Mouse (Mus musculus) brain, embryonic 14.5 days (tissue): ENCODE data around the gene Ptgs1.

Experiments used
- CTCF ChIP-seq: fragments of 200-500 bp; IDR thresholded peaks from 2 replicates; pipeline ENCODE4 v1.5.1; 2012; ENCODE audit warnings: inconsistent platforms, mild to moderate bottlenecking, moderate library complexity, borderline replicate concordance; ENCODE audit not compliant: insufficient read depth, insufficient read length; ENCODE audit errors: extremely low read depth
- POLR2A ChIP-seq: fragments of 200-500 bp; IDR thresholded peaks from 2 replicates; pipeline ENCODE4 v1.6.1; 2012; ENCODE audit warnings: mild to moderate bottlenecking, inconsistent platforms, borderline replicate concordance; ENCODE audit not compliant: poor library complexity, insufficient read depth, insufficient read length, severe bottlenecking; ENCODE audit errors: extremely low read depth

- TF ChIP-seq POLR2A: no peak
- TF ChIP-seq CTCF: no peak
Observed at GRCm38 (mm10) chr2:36217692-36218233, 12.5 kb upstream of the Ptgs1 start.
